Mouse (Mus musculus): ENCODE measurements around the gene Cemip2. TPM values are rescaled to one million over a fixed set of nuclear protein-coding genes. Genes with fewer than 3 reads are reported as not detected.

The Cemip2 gene
- polyA plus RNA-seq, 1 experiment from 2014 or later: 49.1 TPM

- H3K9me3 ChIP-seq: no peaks in the 10 kb centered on the region
- peaks cover 52% of the 10 kb centered on the region for H3K36me3 ChIP-seq
- H3K27ac ChIP-seq: no peak overlapping the region
- peaks cover 40% of the 10 kb centered on the region for H3K4me1 ChIP-seq (replicated peaks)
- WGBS: 93% methylated on average over 3 of the region's 3 CpGs
- no peak overlapping the region for H3K4me3 ChIP-seq
- H3K9ac ChIP-seq: no peak overlapping the region
- no peaks in the 10 kb centered on the region for H3K27me3 ChIP-seq
- ATAC-seq (ENCODE audit: low FRiP score): no peak
- H3K4me2 ChIP-seq: no peak overlapping the region
Measured at GRCm38 (mm10) chr19:21794569-21794968, 16.4 kb downstream of the Cemip2 start.

GRCm38 (mm10) chr19:21796333-21796732 is 18.2 kb downstream of the Cemip2 start:
- H3K27me3 ChIP-seq: no peaks in the 10 kb centered on the region
- 93% methylated on average over 5 of the region's 5 CpGs for WGBS
- no peak overlapping the region for H3K4me3 ChIP-seq
- H3K9ac ChIP-seq: no peak overlapping the region
- H3K9me3 ChIP-seq: no peaks in the 10 kb centered on the region
- peaks cover 63% of the 10 kb centered on the region for H3K36me3 ChIP-seq
- no peak overlapping the region for H3K4me2 ChIP-seq
- H3K27ac ChIP-seq: no peak overlapping the region
- peaks cover 32% of the 10 kb centered on the region for H3K4me1 ChIP-seq (replicated peaks)
- no peak for ATAC-seq (ENCODE audit: low FRiP score)

- H3K27ac ChIP-seq: peak overlapping the region; percentile 19
- no peak overlapping the region for H3K9ac ChIP-seq
- no peak overlapping the region for H3K4me3 ChIP-seq
- no peaks in the 10 kb centered on the region for H3K9me3 ChIP-seq
- 59% methylated on average over 3 of the region's 3 CpGs for WGBS
- peaks cover 76% of the 10 kb centered on the region for H3K36me3 ChIP-seq
- H3K4me2 ChIP-seq: no peak overlapping the region
- no peak for ATAC-seq (ENCODE audit: low FRiP score)
- peaks cover 20% of the 10 kb centered on the region for H3K4me1 ChIP-seq (replicated peaks)
- H3K27me3 ChIP-seq: no peaks in the 10 kb centered on the region
Measured at GRCm38 (mm10) chr19:21798700-21799099, 20.6 kb downstream of the Cemip2 start.

GRCm38 (mm10) chr19:21799410-21800373 is 21.6 kb downstream of the Cemip2 start:
- H3K27me3 ChIP-seq: no peaks in the 10 kb centered on the region
- no peaks in the 10 kb centered on the region for H3K9me3 ChIP-seq
- 69% methylated on average over 13 of the region's 13 CpGs for WGBS
- ATAC-seq (ENCODE audit: low FRiP score): no peak
- peaks cover 78% of the 10 kb centered on the region for H3K36me3 ChIP-seq
- peaks cover 20% of the 10 kb centered on the region for H3K4me1 ChIP-seq (replicated peaks)
- H3K4me3 ChIP-seq: no peak overlapping the region
- H3K27ac ChIP-seq: peak overlapping the region; percentile 73
- H3K4me2 ChIP-seq: no peak overlapping the region
- peak overlapping the region; percentile 11; the same call in 1 of the 2 replicates for H3K9ac ChIP-seq

- no peak for ATAC-seq (ENCODE audit: low FRiP score)
- Histone ChIP-seq H3K27me3 (no peaks in the 10 kb centered on the region), H3K27ac (no peak overlapping the region), H3K9ac (no peak overlapping the region), H3K9me3 (no peaks in the 10 kb centered on the region), H3K4me2 (no peak overlapping the region), H3K36me3 (peaks cover 89% of the 10 kb centered on the region), H3K4me3 (no peak overlapping the region), H3K4me1 (replicated peaks) (peaks cover 7% of the 10 kb centered on the region)
- WGBS: 91% methylated on average over 8 of the region's 8 CpGs
Measured at GRCm38 (mm10) chr19:21804488-21804887, 26.3 kb downstream of the Cemip2 start.

GRCm38 (mm10) chr19:21805305-21805704 is 27.2 kb downstream of the Cemip2 start:
- H3K4me3 ChIP-seq: no peak overlapping the region
- H3K27ac ChIP-seq: no peak overlapping the region
- peaks cover 90% of the 10 kb centered on the region for H3K36me3 ChIP-seq
- H3K9ac ChIP-seq: no peak overlapping the region
- H3K9me3 ChIP-seq: no peaks in the 10 kb centered on the region
- ATAC-seq (ENCODE audit: low FRiP score): no peak
- H3K4me1 ChIP-seq (replicated peaks): no peaks in the 10 kb centered on the region
- H3K4me2 ChIP-seq: no peak overlapping the region
- no peaks in the 10 kb centered on the region for H3K27me3 ChIP-seq
- 93% methylated on average over 3 of the region's 3 CpGs for WGBS

- no peak overlapping the region for H3K4me3 ChIP-seq
- no peak overlapping the region for H3K4me2 ChIP-seq
- H3K27me3 ChIP-seq: no peaks in the 10 kb centered on the region
- 97% methylated on average over 5 of the region's 5 CpGs for WGBS
- no peaks in the 10 kb centered on the region for H3K9me3 ChIP-seq
- H3K9ac ChIP-seq: no peak overlapping the region
- no peaks in the 10 kb centered on the region; the same call in 1 of the 2 replicates for H3K4me1 ChIP-seq (replicated peaks)
- ATAC-seq (ENCODE audit: low FRiP score): no peak
- no peak overlapping the region for H3K27ac ChIP-seq
- peaks cover 92% of the 10 kb centered on the region for H3K36me3 ChIP-seq
Measured at GRCm38 (mm10) chr19:21810135-21810534, 32.0 kb downstream of the Cemip2 start.

GRCm38 (mm10) chr19:21813560-21813959 is 35.4 kb downstream of the Cemip2 start:
- Histone ChIP-seq H3K27me3 (no peaks in the 10 kb centered on the region), H3K4me1 (replicated peaks) (no peaks in the 10 kb centered on the region; the same call in 1 of the 2 replicates), H3K36me3 (peaks cover 90% of the 10 kb centered on the region), H3K4me2 (no peak overlapping the region), H3K27ac (no peak overlapping the region), H3K4me3 (no peak overlapping the region), H3K9ac (no peak overlapping the region), H3K9me3 (no peaks in the 10 kb centered on the region)
- ATAC-seq (ENCODE audit: low FRiP score): no peak
- WGBS: 91% methylated on average over 13 of the region's 13 CpGs

GRCm38 (mm10) chr19:21814433-21815020 is 36.4 kb downstream of the Cemip2 start:
- Histone ChIP-seq H3K9me3 (no peaks in the 10 kb centered on the region), H3K4me1 (replicated peaks) (no peaks in the 10 kb centered on the region; the same call in 1 of the 2 replicates), H3K4me2 (no peak overlapping the region), H3K27me3 (no peaks in the 10 kb centered on the region), H3K4me3 (no peak overlapping the region), H3K27ac (no peak overlapping the region), H3K36me3 (peaks cover 90% of the 10 kb centered on the region), H3K9ac (no peak overlapping the region)
- 80% methylated on average over 8 of the region's 8 CpGs for WGBS
- no peak for ATAC-seq (ENCODE audit: low FRiP score)

- H3K36me3 ChIP-seq: peaks cover 89% of the 10 kb centered on the region
- H3K9me3 ChIP-seq: no peaks in the 10 kb centered on the region
- no peak for ATAC-seq (ENCODE audit: low FRiP score)
- H3K4me1 ChIP-seq (replicated peaks): no peaks in the 10 kb centered on the region; the same call in 1 of the 2 replicates
- no peak overlapping the region for H3K4me2 ChIP-seq
- H3K27me3 ChIP-seq: no peaks in the 10 kb centered on the region
- no peak overlapping the region for H3K4me3 ChIP-seq
- no peak overlapping the region for H3K9ac ChIP-seq
- H3K27ac ChIP-seq: no peak overlapping the region
- 87% methylated on average over 4 of the region's 4 CpGs for WGBS
Measured at GRCm38 (mm10) chr19:21816260-21816659, 38.1 kb downstream of the Cemip2 start.

- H3K36me3 ChIP-seq: peaks cover 79% of the 10 kb centered on the region
- WGBS: 89% methylated on average over 14 of the region's 14 CpGs
Measured at GRCm38 (mm10) chr19:21818021-21818725, 40.0 kb downstream of the Cemip2 start.

GRCm38 (mm10) chr19:21819585-21819984 is 41.4 kb downstream of the Cemip2 start:
- Histone ChIP-seq H3K4me3 (no peak overlapping the region), H3K27me3 (no peaks in the 10 kb centered on the region), H3K36me3 (peaks cover 77% of the 10 kb centered on the region), H3K27ac (no peak overlapping the region), H3K4me2 (no peak overlapping the region), H3K4me1 (replicated peaks) (no peaks in the 10 kb centered on the region; the same call in 1 of the 2 replicates), H3K9me3 (no peaks in the 10 kb centered on the region), H3K9ac (no peak overlapping the region)
- ATAC-seq (ENCODE audit: low FRiP score): no peak
- 88% methylated on average over 5 of the region's 5 CpGs for WGBS

More at GRCm38 (mm10) chr19:21818021-21818725, 40.0 kb downstream of the Cemip2 start:
- Histone ChIP-seq H3K4me1 (replicated peaks) (no peaks in the 10 kb centered on the region; the same call in 1 of the 2 replicates), H3K4me2 (no peak overlapping the region), H3K27me3 (no peaks in the 10 kb centered on the region), H3K9ac (no peak overlapping the region), H3K27ac (no peak overlapping the region), H3K4me3 (no peak overlapping the region), H3K9me3 (no peaks in the 10 kb centered on the region)
- ATAC-seq (ENCODE audit: low FRiP score): no peak

Data from hindbrain, embryonic 13.5 days (tissue).